Mouse (Mus musculus): ENCODE measurements around the gene Wdr73.

- TF ChIP-seq CTCF (IDR thresholded peaks at IDR 0.05; ENCODE audit: low read depth) (no peak), EP300 (IDR thresholded peaks at IDR 0.05; ENCODE audit: low read depth) (no peak)
Measured at GRCm38 (mm10) chr7:80845621-80846279, 55.3 kb downstream of the Wdr73 start.

Measured in heart, postnatal 0 days (tissue).